Mouse (Mus musculus): ENCODE results near the gene Gm47955. TPM values are rescaled to one million over a fixed set of nuclear protein-coding genes. Genes with fewer than 3 reads are reported as not detected.

Gene Gm47955
- total and polyA plus RNA-seq, 3 experiments: not detected

DNA sequence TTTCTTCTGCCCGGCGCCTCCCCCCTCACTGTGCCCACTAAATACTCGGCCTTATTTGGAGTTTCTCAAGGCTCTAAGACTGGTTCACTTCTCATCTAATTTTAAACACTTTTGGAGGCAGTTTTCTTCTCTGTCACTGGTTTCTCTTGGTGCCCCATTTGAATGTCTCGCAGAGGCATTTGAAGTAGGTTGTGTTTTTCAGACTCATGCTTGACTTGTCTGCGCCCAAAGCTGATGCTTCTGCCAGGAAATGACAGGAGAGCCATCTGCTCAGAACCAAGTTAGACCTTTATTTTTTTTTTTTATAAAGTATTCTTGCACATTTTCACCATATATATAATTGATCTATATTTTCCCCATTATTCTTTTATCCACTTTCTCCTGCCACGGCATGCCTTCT, 26.7 kb downstream of the Gm47955 start:
- no peaks in the 10 kb centered on the region; a peak in 1 of 4 replicates for H3K27me3 ChIP-seq (ENCODE audit: control insufficient read depth in 1 of 2, insufficient read depth in 2 of 2, low read length in 2 of 2)
- no peak overlapping the region for H3K9ac ChIP-seq (ENCODE audit: control insufficient read depth, low read depth, low read length, poor library complexity, severe bottlenecking)
- no peaks in the 10 kb centered on the region for H3K9me3 ChIP-seq (replicated peaks; ENCODE audit: insufficient read depth, low read length)
- H3K36me3 ChIP-seq (ENCODE audit: control insufficient read depth in 1 of 2, insufficient read depth in 2 of 2, low read length in 2 of 2): no peaks in the 10 kb centered on the region
- H3K4me1 ChIP-seq (ENCODE audit: control insufficient read depth in 1 of 2, insufficient read depth in 2 of 2, low read length in 2 of 2): no peaks in the 10 kb centered on the region
- TF ChIP-seq ETS1 (IDR thresholded peaks at IDR 0.05; ENCODE audit: low read depth, low read length): no peak
- TF ChIP-seq TAL1 (IDR thresholded peaks at IDR 0.05; ENCODE audit: low read length): no peak
- no peak for TF ChIP-seq POLR2A (IDR thresholded peaks at IDR 0.05; ENCODE audit: control insufficient read depth in 1 of 2, insufficient read depth in 1 of 2, low read depth in 1 of 2, low read length in 2 of 2, poor library complexity in 1 of 2)
- no peak for TF ChIP-seq JUND (IDR thresholded peaks at IDR 0.05; ENCODE audit: low read depth, low read length)
- TF ChIP-seq MEF2A (IDR thresholded peaks at IDR 0.05; ENCODE audit: extremely low read depth, insufficient replicate concordance, low read depth, low read length, poor library complexity, severe bottlenecking): no peak
- TF ChIP-seq POLR2AphosphoS5 (IDR thresholded peaks at IDR 0.05; ENCODE audit: borderline replicate concordance, low read depth, low read length): no peak
- TF ChIP-seq MXI1 (IDR thresholded peaks at IDR 0.05; ENCODE audit: low read depth, low read length): no peak
- no peak for TF ChIP-seq ZNF384 (IDR thresholded peaks at IDR 0.05; ENCODE audit: low read depth, low read length)
- no peak for TF ChIP-seq CTCF (IDR thresholded peaks at IDR 0.05 in 2 of 3, conservative IDR thresholded peaks at IDR 0.05 in 1 of 3; ENCODE audit: control insufficient read depth in 1 of 3, insufficient read depth in 1 of 3, low read depth in 2 of 3, low read length in 3 of 3, poor library complexity in 1 of 3, severe bottlenecking in 1 of 3)
- H3K4me3 ChIP-seq (ENCODE audit: control insufficient read depth in 1 of 2, insufficient read depth in 1 of 2, low read depth in 2 of 2, low read length in 2 of 2): no peak overlapping the region
- no peak for DNase-seq (ENCODE audit: low read depth, low spot score)
- no peak overlapping the region for H3K27ac ChIP-seq (ENCODE audit: control insufficient read depth, low read depth, low read length)
- H3K79me2 ChIP-seq (ENCODE audit: control insufficient read depth, insufficient read depth, low read length, poor library complexity): no peaks in the 10 kb centered on the region

DNA sequence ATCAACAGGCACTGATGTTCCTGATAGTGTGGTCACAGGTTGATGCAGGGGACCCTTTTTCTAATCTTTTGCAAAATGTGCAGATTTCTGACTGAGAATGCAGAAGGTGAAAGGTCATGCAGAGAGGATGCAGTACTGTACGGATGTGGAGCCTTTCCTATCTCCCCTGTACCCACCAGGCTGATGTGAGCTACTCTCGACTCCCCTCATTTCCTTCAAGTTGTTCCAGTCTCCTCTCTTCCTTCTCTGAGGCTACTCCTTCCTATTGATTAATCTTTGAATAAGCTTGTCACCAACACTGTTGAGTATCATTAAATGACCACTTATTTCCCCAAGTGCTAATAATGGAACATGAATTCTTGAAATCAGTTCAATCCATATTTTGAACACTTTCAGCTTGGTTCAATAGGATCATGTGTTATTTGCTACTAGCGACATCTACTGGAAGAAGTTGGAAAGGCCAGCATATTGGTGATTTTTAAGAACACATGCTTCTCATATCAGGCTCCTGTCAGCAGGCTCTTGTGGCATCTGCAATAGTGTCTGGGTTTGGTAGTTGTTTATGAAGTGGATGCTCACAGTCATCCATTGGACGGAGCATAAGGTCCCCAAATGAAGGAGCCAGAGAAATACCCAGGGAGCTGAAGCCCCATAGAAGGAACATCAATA, 27.6 kb downstream of the Gm47955 start:
- Histone ChIP-seq H3K4me3 (ENCODE audit: control insufficient read depth in 1 of 2, insufficient read depth in 1 of 2, low read depth in 2 of 2, low read length in 2 of 2) (no peak overlapping the region), H3K9ac (ENCODE audit: control insufficient read depth, low read depth, low read length, poor library complexity, severe bottlenecking) (no peak overlapping the region)
- no peak for TF ChIP-seq MAX (IDR thresholded peaks at IDR 0.05; ENCODE audit: low read length)
- no peak for TF ChIP-seq ZKSCAN1 (IDR thresholded peaks at IDR 0.05; ENCODE audit: low read depth, low read length)
- TF ChIP-seq SMC3 (IDR thresholded peaks at IDR 0.05; ENCODE audit: low read depth, low read length): peak; percentile 86
- TF ChIP-seq RAD21 (IDR thresholded peaks at IDR 0.05; ENCODE audit: low read depth, low read length): peak; percentile 82
- TF ChIP-seq CTCF (IDR thresholded peaks at IDR 0.05 in 2 of 3, conservative IDR thresholded peaks at IDR 0.05 in 1 of 3; ENCODE audit: control insufficient read depth in 1 of 3, insufficient read depth in 1 of 3, low read depth in 2 of 3, low read length in 3 of 3, poor library complexity in 1 of 3, severe bottlenecking in 1 of 3): peak in 2 of 3 experiments; percentile 73 to 78; a peak in 4 of 6 replicates
- TF ChIP-seq ZC3H11A (IDR thresholded peaks at IDR 0.05; ENCODE audit: low read depth, low read length): peak; percentile 70
- no peak for TF ChIP-seq E2F4 (IDR thresholded peaks at IDR 0.05; ENCODE audit: borderline replicate concordance, low read depth, low read length)

More for the DNA sequence above, 27.6 kb downstream of the Gm47955 start:
- no peaks in the 10 kb centered on the region for H3K4me1 ChIP-seq (ENCODE audit: control insufficient read depth in 1 of 2, insufficient read depth in 2 of 2, low read length in 2 of 2)
- no peak overlapping the region for H3K27ac ChIP-seq (ENCODE audit: control insufficient read depth, low read depth, low read length)
- H3K79me2 ChIP-seq (ENCODE audit: control insufficient read depth, insufficient read depth, low read length, poor library complexity): no peaks in the 10 kb centered on the region
- H3K36me3 ChIP-seq (ENCODE audit: control insufficient read depth in 1 of 2, insufficient read depth in 2 of 2, low read length in 2 of 2): no peaks in the 10 kb centered on the region
- H3K9me3 ChIP-seq (replicated peaks; ENCODE audit: insufficient read depth, low read length): no peaks in the 10 kb centered on the region
- no peaks in the 10 kb centered on the region; a peak in 1 of 4 replicates for H3K27me3 ChIP-seq (ENCODE audit: control insufficient read depth in 1 of 2, insufficient read depth in 2 of 2, low read length in 2 of 2)
- DNase-seq (ENCODE audit: low read depth, low spot score): peak; percentile 69

All from MEL (cell line).